Mouse (Mus musculus) telencephalon, adult 2 months (tissue): ENCODE results near the gene Rce1.
A peak's percentile ranks its signal among the peaks of the same experiment; 100 is the strongest.
"Not testable (repeated sequence)": the region's sequence is repeated elsewhere in the genome, so short reads cannot be mapped to it uniquely, and the experiment has no call there.

Experiments
- DNase-seq: peaks from one replicate; pipeline ENCODE4 v3.0.0-alpha.2; 2011; ENCODE audit warnings: low read depth, low spot score

The Rce1 gene

GRCm38 (mm10) chr19:4613464-4614304, 11.8 kb downstream of the Rce1 start:
- DNase-seq = no peak

GRCm38 (mm10) chr19:4612181-4612961, 13.1 kb downstream of the Rce1 start:
- no peak for DNase-seq

- no peak for DNase-seq
Measured at GRCm38 (mm10) chr19:4610109-4610508, 15.3 kb downstream of the Rce1 start.

GRCm38 (mm10) chr19:4608511-4608910, 16.9 kb downstream of the Rce1 start:
- DNase-seq = no peak

GRCm38 (mm10) chr19:4607406-4607805, 18.0 kb downstream of the Rce1 start:
- DNase-seq = no peak

- DNase-seq = no peak
Measured at GRCm38 (mm10) chr19:4605654-4606053, 19.8 kb downstream of the Rce1 start.

- no peak for DNase-seq
Measured at GRCm38 (mm10) chr19:4603801-4604723, 21.4 kb downstream of the Rce1 start.

DNA sequence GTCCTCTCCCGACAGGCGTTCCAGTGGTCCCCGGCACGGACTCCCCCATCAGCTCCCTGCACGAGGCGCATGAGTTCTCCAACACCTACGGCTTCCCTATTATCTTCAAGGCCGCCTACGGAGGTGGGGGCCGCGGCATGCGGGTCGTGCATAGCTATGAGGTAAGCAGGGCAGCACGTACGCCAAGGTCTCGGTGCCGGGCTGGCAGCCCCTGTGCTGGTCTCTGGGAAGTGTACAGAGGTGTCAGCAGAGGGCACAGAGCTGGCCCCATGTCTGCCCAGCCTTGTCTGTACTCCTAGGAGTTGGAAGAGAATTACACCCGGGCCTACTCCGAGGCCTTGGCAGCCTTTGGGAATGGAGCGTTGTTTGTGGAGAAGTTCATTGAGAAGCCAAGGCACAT, 23.0 kb downstream of the Rce1 start:
- no peak for DNase-seq

DNA sequence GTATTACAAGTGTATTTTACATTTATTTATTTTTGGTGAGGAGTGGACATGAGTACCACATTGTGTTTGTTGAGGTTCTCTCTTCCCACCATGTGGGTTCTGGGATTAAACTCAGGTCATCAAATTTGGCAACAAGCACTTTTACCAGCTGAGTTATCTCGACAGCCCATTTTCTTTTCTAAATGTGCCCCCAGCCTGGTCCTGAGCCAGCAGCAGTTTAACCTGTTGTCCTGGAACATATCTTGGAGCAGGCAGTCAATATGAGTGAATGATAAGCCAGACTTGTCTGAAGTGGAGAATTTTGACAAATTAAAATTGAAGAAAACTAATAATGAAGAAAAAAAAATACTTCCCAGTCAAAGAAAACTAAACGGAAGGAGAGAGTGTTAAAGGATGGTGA, 29.4 kb downstream of the Rce1 start:
- no peak for DNase-seq

DNA sequence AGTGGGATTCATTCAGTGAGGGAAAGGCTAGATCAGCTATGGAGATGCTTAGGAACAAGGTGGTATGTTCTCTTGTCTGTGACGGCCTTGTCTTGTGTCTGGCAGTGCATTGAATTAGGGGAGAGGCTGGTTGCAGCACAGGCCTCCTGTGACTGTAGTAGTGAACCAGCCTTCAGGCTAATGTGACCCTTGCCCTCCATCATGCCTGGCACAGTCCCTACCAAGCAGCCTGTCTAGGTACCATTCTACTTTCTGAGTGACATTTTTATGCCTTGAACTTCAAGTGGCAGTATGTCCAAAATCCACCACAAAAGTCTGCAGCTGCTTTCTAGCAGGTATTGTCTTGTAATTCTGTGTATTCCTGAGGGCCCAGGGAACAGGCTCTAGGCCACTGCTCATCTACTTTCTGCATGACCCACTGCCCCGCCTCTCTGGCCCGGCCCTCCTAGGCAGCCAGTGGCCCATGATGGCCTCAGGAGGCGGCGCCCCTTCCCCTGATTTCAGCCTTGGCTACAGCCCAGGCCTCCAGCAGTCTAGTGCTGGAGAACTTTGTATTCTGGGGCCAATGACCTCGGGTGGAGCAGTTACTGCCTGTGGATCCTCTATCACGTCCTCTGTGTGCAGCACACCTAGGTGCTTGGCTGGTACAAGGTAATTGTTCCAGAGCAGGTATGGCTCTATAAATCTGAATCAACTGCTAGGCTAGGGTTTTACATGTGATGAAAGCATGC, 31.5 kb downstream of the Rce1 start:
- no peak for DNase-seq

DNA sequence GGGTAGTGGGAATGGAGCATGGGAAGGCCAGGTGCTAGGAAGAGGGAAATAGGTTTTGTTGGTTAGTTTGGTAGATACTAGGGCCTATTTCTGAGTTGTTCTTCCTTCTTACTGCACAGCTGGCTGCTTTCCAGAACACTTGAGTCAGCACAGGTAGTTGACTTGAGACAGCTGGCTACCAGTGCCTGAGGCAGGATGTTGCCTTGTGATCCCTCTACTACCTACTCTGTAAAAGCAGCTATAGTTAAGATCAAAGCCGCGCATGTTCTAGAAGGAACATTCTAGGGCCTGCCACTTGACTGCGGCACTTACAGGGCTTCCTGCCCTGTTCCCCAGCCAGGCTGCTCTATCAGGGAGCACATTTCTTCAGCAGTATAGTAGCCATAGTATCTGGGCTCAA, 35.4 kb downstream of the Rce1 start:
- no peak for DNase-seq

- DNase-seq = no peak
Measured at GRCm38 (mm10) chr19:4589081-4589480, 36.4 kb downstream of the Rce1 start.

- no peak for DNase-seq
Measured at GRCm38 (mm10) chr19:4588430-4588829, 37.0 kb downstream of the Rce1 start.

DNA sequence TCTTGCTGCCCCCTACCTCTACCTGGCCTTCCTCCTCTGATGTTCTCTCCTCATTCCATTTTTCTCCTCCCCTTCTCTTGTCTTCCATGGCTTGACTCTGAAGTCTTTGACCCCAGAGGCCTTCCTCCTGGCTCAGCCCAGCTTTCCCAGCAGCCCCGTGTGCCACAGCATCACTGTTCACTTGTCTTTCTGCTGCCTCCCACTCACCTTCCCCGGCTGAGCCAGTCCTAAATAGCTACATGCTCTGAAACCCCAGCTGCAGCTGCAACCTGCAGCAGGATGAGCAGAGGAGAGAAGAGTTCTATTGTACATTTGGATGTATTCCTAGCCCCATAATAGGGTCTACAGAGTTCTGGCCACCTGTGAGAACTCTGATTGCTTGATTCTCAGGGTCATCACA, 38.0 kb downstream of the Rce1 start:
- peak; percentile 48 for DNase-seq

- DNase-seq = not testable (repeated sequence)
Measured at GRCm38 (mm10) chr19:4586783-4587182, 38.7 kb downstream of the Rce1 start.

- no peak for DNase-seq
Measured at GRCm38 (mm10) chr19:4583856-4584255, 41.6 kb downstream of the Rce1 start.

- DNase-seq = no peak
Measured at GRCm38 (mm10) chr19:4579296-4579695, 46.1 kb downstream of the Rce1 start.

- DNase-seq = no peak
Measured at GRCm38 (mm10) chr19:4578799-4579198, 46.6 kb downstream of the Rce1 start.

- DNase-seq = no peak
Measured at GRCm38 (mm10) chr19:4573241-4573640, 52.2 kb downstream of the Rce1 start.
